Comparison of ENCODE assay signal across 29 mouse cellular contexts in the genomic region with DNA sequence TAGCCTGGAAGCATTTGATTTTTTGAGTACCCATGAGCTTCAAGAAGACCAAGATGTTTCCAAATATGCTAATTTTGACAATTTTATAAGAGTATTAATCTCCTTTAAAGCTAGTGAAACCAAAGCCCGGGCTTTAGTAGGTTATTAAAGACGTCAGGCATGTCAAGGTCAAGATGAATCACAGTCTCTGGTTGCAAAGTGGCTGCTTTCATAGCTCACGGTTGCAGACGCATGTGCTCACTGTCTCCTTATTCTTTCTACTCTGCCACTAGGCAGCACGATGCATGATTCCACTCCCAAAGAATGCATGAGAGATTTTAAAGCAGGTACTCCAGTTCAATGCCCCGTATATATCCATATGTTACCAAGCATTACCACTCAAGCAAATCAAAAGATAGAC.
DNase-seq lines count a peak whose midpoint lies in the region; ATAC-seq and TF ChIP-seq lines count a peak whose summit lies in the region.
"Had no signal": no experiment of that assay in that cellular context is flagged by ENCODE, and none has a peak within 500 bp of the region (broad histone marks: within the 10 kb centered on the region; RNA-seq: fewer than 3 reads in every experiment).

No protein-coding gene starts in this region.

- WGBS in heart, embryonic 12.5 days: 47% methylated on average over 6 of the region's 6 CpGs

- H3K27ac ChIP-seq in heart, embryonic 12.5 days (ENCODE audit: poor library complexity, severe bottlenecking): no peak overlapping the region
- H3K27ac ChIP-seq: embryonic facial prominence, embryonic 10.5 days; embryonic facial prominence, embryonic 13.5 days; forebrain, embryonic 12.5 days; forebrain, embryonic 15.5 days; heart, adult 2 months; heart, embryonic 10.5 days; hindbrain, embryonic 12.5 days; intestine, embryonic 15.5 days had no signal

- no peaks in the 10 kb centered on the region for H3K27me3 ChIP-seq in heart, embryonic 12.5 days (replicated peaks)
- no peaks in the 10 kb centered on the region for H3K27me3 ChIP-seq in Patski
- H3K27me3 ChIP-seq: CH12.LX; embryonic facial prominence, embryonic 13.5 days; forebrain, embryonic 12.5 days; forebrain, embryonic 15.5 days; hindbrain, embryonic 12.5 days; intestine, embryonic 15.5 days had no signal

- no peak overlapping the region for H3K4me3 ChIP-seq in heart, embryonic 12.5 days
- H3K4me3 ChIP-seq: embryonic facial prominence, embryonic 10.5 days; embryonic facial prominence, embryonic 13.5 days; erythroblast, embryonic 14.5 days; forebrain, embryonic 12.5 days; forebrain, embryonic 15.5 days; heart, adult 2 months; heart, embryonic 10.5 days; hindbrain, embryonic 12.5 days; intestine, embryonic 15.5 days had no signal

- H3K4me1 ChIP-seq in heart, embryonic 12.5 days (replicated peaks): no peaks in the 10 kb centered on the region
- H3K4me1 ChIP-seq: embryonic facial prominence, embryonic 10.5 days; embryonic facial prominence, embryonic 13.5 days; forebrain, embryonic 12.5 days; forebrain, embryonic 15.5 days; heart, embryonic 10.5 days; hindbrain, embryonic 12.5 days; intestine, embryonic 15.5 days had no signal

- TF ChIP-seq CTCF in Patski (IDR thresholded peaks at IDR 0.05): peak; percentile 15

- CTCF ChIA-PET in Patski (lab: Charles Lee): interaction anchor here (0.9 to 3.3 kb wide), 8 partner anchors 12 to 100 kb away, joined by 3 to 14 read pairs (median 4); no protein-coding TSS in a partner anchor

- no peaks in the 10 kb centered on the region for H3K36me3 ChIP-seq in heart, embryonic 12.5 days
- H3K36me3 ChIP-seq: embryonic facial prominence, embryonic 10.5 days; embryonic facial prominence, embryonic 13.5 days; forebrain, embryonic 12.5 days; forebrain, embryonic 15.5 days; G1E; heart, embryonic 10.5 days; hindbrain, embryonic 12.5 days; intestine, embryonic 15.5 days had no signal

- DNase-seq in adrenal gland, adult (ENCODE audit: inconsistent age in 2 of 2, low spot score in 1 of 2): peak; percentile 68 to 86
- DNase-seq in adrenal gland, adult 18-20 months (ENCODE audit: low spot score in 2 of 2): no peak
- peak; percentile 2 for DNase-seq in heart, adult 11 months
- DNase-seq in Patski (ENCODE audit: low read depth, low spot score): peak; percentile 87
- peak; percentile 31 to 60 for DNase-seq in adrenal gland, postnatal 36 days
- DNase-seq in urinary bladder, adult 2 months (ENCODE audit: low spot score): no peak
- no peak for DNase-seq in lung, adult 18-20 months
- DNase-seq: B cell, adult 2 months; cerebellum, adult 11-12 months; cerebellum, adult 8-10 months; cerebellum, postnatal 10 days; cerebellum, postnatal 36 days; embryo, embryonic 11 days; gastrocnemius, postnatal 25 days; heart, adult 2 months; kidney, adult 11 months had no signal

- no peak overlapping the region for H3K4me2 ChIP-seq in heart, embryonic 12.5 days
- H3K4me2 ChIP-seq: embryonic facial prominence, embryonic 13.5 days; forebrain, embryonic 12.5 days; forebrain, embryonic 15.5 days; hindbrain, embryonic 12.5 days; intestine, embryonic 15.5 days had no signal

- POLR2A ChIA-PET in Patski (lab: Charles Lee): no interaction called here

- H3K9ac ChIP-seq in heart, embryonic 12.5 days: no peak overlapping the region
- H3K9ac ChIP-seq: embryonic facial prominence, embryonic 13.5 days; forebrain, embryonic 12.5 days; forebrain, embryonic 15.5 days; hindbrain, embryonic 12.5 days; intestine, embryonic 15.5 days had no signal

- no peak for ATAC-seq in heart, embryonic 12.5 days (ENCODE audit: insufficient number of reproducible peaks, low FRiP score)
- ATAC-seq in Patski: peak; percentile 84
- ATAC-seq: activated CD4-positive, CD25-positive, alpha-beta regulatory T cell, adult 4 months; forebrain, embryonic 15.5 days; hindbrain, embryonic 16.5 days; intestine, embryonic 15.5 days had no signal

- in situ Hi-C loops in Patski (cut with MboI; ENCODE audit: low pct_unique_long_range_greater_than_20kb): loop anchor here (5.0 kb wide), 2 partner anchors 92 to 93 kb away; no protein-coding TSS in a partner anchor

- no peaks in the 10 kb centered on the region for H3K9me3 ChIP-seq in heart, embryonic 12.5 days (replicated peaks)
- H3K9me3 ChIP-seq: embryonic facial prominence, embryonic 10.5 days; embryonic facial prominence, embryonic 13.5 days; forebrain, embryonic 12.5 days; forebrain, embryonic 15.5 days; G1E; heart, embryonic 10.5 days; hindbrain, embryonic 12.5 days; intestine, embryonic 15.5 days had no signal

Comparison
In these comparisons a context has a peak if more than half of its experiments do, and no peak if none do; other contexts are left out.
1. DNase-seq: peak in adrenal gland, adult (2 of 2), heart, adult 11 months (single experiment), Patski (single experiment) and adrenal gland, postnatal 36 days (2 of 2); none in adrenal gland, adult 18-20 months (0 of 2), urinary bladder, adult 2 months (single experiment) and lung, adult 18-20 months (0 of 2).